Mouse (Mus musculus) C2C12 (cell line): Measurements from ENCODE around the gene Sertad3.
A peak's percentile ranks its signal among the peaks of the same experiment; 100 is the strongest.

ENCODE experiments used
- CTCF ChIP-seq: IDR thresholded peaks from one replicate; pipeline ENCODE4 v1.5.1; 2011; ENCODE audit not compliant: control insufficient read depth, insufficient read depth, insufficient read length
- MYOG ChIP-seq: IDR thresholded peaks from one replicate; pipeline ENCODE4 v1.6.1; 2011; ENCODE audit not compliant: control insufficient read depth, insufficient read length; ENCODE audit errors: extremely low read depth
- USF1 ChIP-seq: IDR thresholded peaks from one replicate; pipeline ENCODE4 v1.6.1; 2011; ENCODE audit warnings: low read depth, mild to moderate bottlenecking, control low read depth, moderate library complexity

- TF ChIP-seq CTCF (peak; percentile 62), USF1 (no peak), MYOG (no peak)
Observed at GRCm38 (mm10) chr7:27508648-27509005, 35.1 kb downstream of the Sertad3 start.
